Mouse (Mus musculus): Measurements from ENCODE around the gene Prim2. TPM values are rescaled to one million over a fixed set of nuclear protein-coding genes. Genes with fewer than 3 reads are reported as not detected.
A peak's percentile ranks its signal among the peaks of the same experiment; 100 is the strongest.

Prim2 gene
- polyA plus RNA-seq, 1 experiment from 2014 or later: 30.0 TPM

GRCm38 (mm10) chr1:33565764-33566401 is 103.7 kb downstream of the Prim2 start:
- no peak overlapping the region for H3K4me3 ChIP-seq
- no peaks in the 10 kb centered on the region for H3K4me1 ChIP-seq
- WGBS: 55% methylated on average over 7 of the region's 7 CpGs
- H3K36me3 ChIP-seq: no peaks in the 10 kb centered on the region
- H3K27me3 ChIP-seq: no peaks in the 10 kb centered on the region
- no peak overlapping the region for H3K27ac ChIP-seq
- ATAC-seq (ENCODE audit: low FRiP score): no peak
- H3K9me3 ChIP-seq (replicated peaks): no peaks in the 10 kb centered on the region
- no peak overlapping the region for H3K9ac ChIP-seq
- H3K4me2 ChIP-seq (replicated peaks): no peak overlapping the region

GRCm38 (mm10) chr1:33564032-33564431 is 105.6 kb downstream of the Prim2 start:
- no peak for ATAC-seq (ENCODE audit: low FRiP score)
- Histone ChIP-seq H3K4me2 (replicated peaks) (no peak overlapping the region), H3K9ac (no peak overlapping the region), H3K36me3 (no peaks in the 10 kb centered on the region), H3K4me1 (no peaks in the 10 kb centered on the region), H3K27me3 (no peaks in the 10 kb centered on the region), H3K4me3 (no peak overlapping the region), H3K27ac (no peak overlapping the region; the same call in 1 of the 2 replicates), H3K9me3 (replicated peaks) (no peaks in the 10 kb centered on the region)
- WGBS: 75% methylated on average over 6 of the region's 6 CpGs

GRCm38 (mm10) chr1:33563611-33564010 is 106.0 kb downstream of the Prim2 start:
- Histone ChIP-seq H3K4me1 (no peaks in the 10 kb centered on the region), H3K4me3 (no peak overlapping the region), H3K36me3 (no peaks in the 10 kb centered on the region), H3K27me3 (no peaks in the 10 kb centered on the region), H3K9me3 (replicated peaks) (no peaks in the 10 kb centered on the region), H3K27ac (no peak overlapping the region), H3K9ac (no peak overlapping the region), H3K4me2 (replicated peaks) (no peak overlapping the region)
- 93% methylated on average over 3 of the region's 3 CpGs for WGBS
- ATAC-seq (ENCODE audit: low FRiP score): no peak

- Histone ChIP-seq H3K4me1 (no peaks in the 10 kb centered on the region), H3K36me3 (no peaks in the 10 kb centered on the region), H3K27ac (no peak overlapping the region), H3K4me3 (no peak overlapping the region), H3K9ac (no peak overlapping the region), H3K4me2 (replicated peaks) (no peak overlapping the region), H3K27me3 (no peaks in the 10 kb centered on the region), H3K9me3 (replicated peaks) (no peaks in the 10 kb centered on the region)
- no peak for ATAC-seq (ENCODE audit: low FRiP score)
- WGBS: 90% methylated on average over 4 of the region's 4 CpGs
Measured at GRCm38 (mm10) chr1:33556638-33557037, 113.0 kb downstream of the Prim2 start.

GRCm38 (mm10) chr1:33555626-33556025 is 114.0 kb downstream of the Prim2 start:
- 70% methylated on average over 2 of the region's 2 CpGs for WGBS
- no peak overlapping the region for H3K27ac ChIP-seq
- no peak for ATAC-seq (ENCODE audit: low FRiP score)

GRCm38 (mm10) chr1:33551350-33551749 is 118.2 kb downstream of the Prim2 start:
- 94% methylated on average over 9 of the region's 9 CpGs for WGBS
- Histone ChIP-seq H3K9me3 (replicated peaks) (no peaks in the 10 kb centered on the region), H3K27me3 (no peaks in the 10 kb centered on the region), H3K9ac (no peak overlapping the region), H3K36me3 (no peaks in the 10 kb centered on the region), H3K4me2 (replicated peaks) (no peak overlapping the region), H3K27ac (no peak overlapping the region), H3K4me3 (no peak overlapping the region), H3K4me1 (no peaks in the 10 kb centered on the region)
- ATAC-seq (ENCODE audit: low FRiP score): no peak

More at GRCm38 (mm10) chr1:33555626-33556025, 114.0 kb downstream of the Prim2 start:
- H3K4me1 ChIP-seq: no peaks in the 10 kb centered on the region
- no peaks in the 10 kb centered on the region for H3K36me3 ChIP-seq
- H3K27me3 ChIP-seq: no peaks in the 10 kb centered on the region
- no peak overlapping the region for H3K4me3 ChIP-seq
- no peak overlapping the region for H3K4me2 ChIP-seq (replicated peaks)
- no peak overlapping the region for H3K9ac ChIP-seq
- no peaks in the 10 kb centered on the region for H3K9me3 ChIP-seq (replicated peaks)

- Histone ChIP-seq H3K36me3 (no peaks in the 10 kb centered on the region), H3K4me1 (no peaks in the 10 kb centered on the region), H3K9me3 (replicated peaks) (peaks cover 4% of the 10 kb centered on the region; the same call in 1 of the 2 replicates), H3K4me2 (replicated peaks) (no peak overlapping the region), H3K27me3 (no peaks in the 10 kb centered on the region), H3K27ac (no peak overlapping the region), H3K4me3 (no peak overlapping the region), H3K9ac (no peak overlapping the region)
- ATAC-seq (ENCODE audit: low FRiP score): no peak
- 94% methylated on average over 7 of the region's 7 CpGs for WGBS
Measured at GRCm38 (mm10) chr1:33541708-33542107, 127.9 kb downstream of the Prim2 start.

GRCm38 (mm10) chr1:33537948-33538347 is 131.6 kb downstream of the Prim2 start:
- no peak overlapping the region for H3K9ac ChIP-seq
- ATAC-seq (ENCODE audit: low FRiP score): no peak
- H3K27ac ChIP-seq: no peak overlapping the region
- H3K4me1 ChIP-seq: no peaks in the 10 kb centered on the region
- no peak overlapping the region for H3K4me3 ChIP-seq
- no peaks in the 10 kb centered on the region for H3K27me3 ChIP-seq
- peaks cover 4% of the 10 kb centered on the region; the same call in 1 of the 2 replicates for H3K9me3 ChIP-seq (replicated peaks)
- H3K4me2 ChIP-seq (replicated peaks): no peak overlapping the region
- H3K36me3 ChIP-seq: no peaks in the 10 kb centered on the region

- WGBS: 91% methylated on average over 4 of the region's 4 CpGs
- Histone ChIP-seq H3K4me3 (no peak overlapping the region), H3K36me3 (no peaks in the 10 kb centered on the region), H3K27me3 (no peaks in the 10 kb centered on the region), H3K27ac (no peak overlapping the region), H3K4me1 (peaks cover 6% of the 10 kb centered on the region), H3K9ac (no peak overlapping the region), H3K9me3 (replicated peaks) (peaks cover 4% of the 10 kb centered on the region; the same call in 1 of the 2 replicates), H3K4me2 (replicated peaks) (no peak overlapping the region)
- ATAC-seq (ENCODE audit: low FRiP score): no peak
Measured at GRCm38 (mm10) chr1:33536272-33537004, 133.2 kb downstream of the Prim2 start.

GRCm38 (mm10) chr1:33535140-33535686 is 134.4 kb downstream of the Prim2 start:
- no peak for ATAC-seq (ENCODE audit: low FRiP score)
- Histone ChIP-seq H3K9me3 (replicated peaks) (peaks cover 4% of the 10 kb centered on the region; the same call in 1 of the 2 replicates), H3K27me3 (no peaks in the 10 kb centered on the region), H3K27ac (no peak overlapping the region), H3K9ac (no peak overlapping the region), H3K4me1 (peaks cover 11% of the 10 kb centered on the region), H3K4me3 (no peak overlapping the region), H3K36me3 (no peaks in the 10 kb centered on the region), H3K4me2 (replicated peaks) (no peak overlapping the region)
- WGBS: 87% methylated on average over 2 of the region's 2 CpGs

GRCm38 (mm10) chr1:33531860-33532259 is 137.7 kb downstream of the Prim2 start:
- Histone ChIP-seq H3K4me1 (peaks cover 11% of the 10 kb centered on the region), H3K4me3 (no peak overlapping the region), H3K4me2 (replicated peaks) (no peak overlapping the region), H3K27ac (no peak overlapping the region), H3K27me3 (no peaks in the 10 kb centered on the region), H3K9ac (no peak overlapping the region), H3K9me3 (replicated peaks) (peaks cover under 1% of the 10 kb centered on the region; the same call in 1 of the 2 replicates), H3K36me3 (no peaks in the 10 kb centered on the region)
- no peak for ATAC-seq (ENCODE audit: low FRiP score)
- WGBS: 81% methylated on average over 3 of the region's 3 CpGs

- Histone ChIP-seq H3K4me1 (peaks cover 11% of the 10 kb centered on the region), H3K27ac (no peak overlapping the region), H3K36me3 (no peaks in the 10 kb centered on the region), H3K4me2 (replicated peaks) (no peak overlapping the region), H3K4me3 (no peak overlapping the region), H3K27me3 (no peaks in the 10 kb centered on the region), H3K9ac (no peak overlapping the region), H3K9me3 (replicated peaks) (no peaks in the 10 kb centered on the region)
- 0 out of 2 replicates have a peak, but pooled peaks have one; percentile 46 for ATAC-seq (ENCODE audit: low FRiP score)
- 72% methylated on average over 5 of the region's 5 CpGs for WGBS
Measured at GRCm38 (mm10) chr1:33531097-33531856, 138.3 kb downstream of the Prim2 start.

All from hindbrain, embryonic 12.5 days (tissue).